Mouse (Mus musculus) stomach, postnatal 0 days (tissue): Measurements from ENCODE around the gene Pde4dip.

Source experiments
- CTCF ChIP-seq: IDR thresholded peaks from 2 replicates; pipeline ENCODE4 v1.5.1; 2016; ENCODE audit warnings: antibody characterized with exemption, low read depth, mild to moderate bottlenecking, moderate library complexity
- EP300 ChIP-seq: optimal IDR thresholded peaks from 2 replicates; pipeline ENCODE3; 2016; ENCODE audit warnings: antibody characterized with exemption

GRCm38 (mm10) chr3:97759846-97760245, 128.7 kb downstream of the Pde4dip start:
- no peak for TF ChIP-seq CTCF
- no peak for TF ChIP-seq EP300
